Mouse (Mus musculus): ENCODE measurements around the gene Mypn. TPM values are rescaled to one million over a fixed set of nuclear protein-coding genes. Genes with fewer than 3 reads are reported as not detected.

Mypn gene
- polyA plus RNA-seq, 1 experiment from 2014 or later: 0.12 TPM

- H3K4me3 ChIP-seq (ENCODE audit: low read depth, low read length): peak overlapping the region; percentile 17; the same call in 1 of the 2 replicates
Observed at GRCm38 (mm10) chr10:63089103-63089757, 114.5 kb downstream of the Mypn start.

GRCm38 (mm10) chr10:63086304-63086703, 117.4 kb downstream of the Mypn start:
- 83% methylated on average over 10 of the region's 10 CpGs for WGBS
- TF ChIP-seq CTCF (IDR thresholded peaks at IDR 0.05; ENCODE audit: low read depth) (no peak), EP300 (optimal IDR thresholded peaks at IDR 0.05) (no peak)
- no peak overlapping the region for H3K27ac ChIP-seq (replicated peaks)
- ATAC-seq (ENCODE audit: low FRiP score, low TSS enrichment) (no peak), DNase-seq (ENCODE audit: low spot score) (no peak)
- H3K9ac ChIP-seq (ENCODE audit: low read length): no peak overlapping the region
- H3K4me3 ChIP-seq (ENCODE audit: low read depth, low read length): no peak overlapping the region
- no peaks in the 10 kb centered on the region for H3K36me3 ChIP-seq (ENCODE audit: control insufficient read depth, insufficient read depth, low read length)
- H3K27me3 ChIP-seq (ENCODE audit: control insufficient read depth, insufficient read depth, low read length): no peaks in the 10 kb centered on the region
- H3K4me1 ChIP-seq (replicated peaks; ENCODE audit: control insufficient read depth, insufficient read depth): no peaks in the 10 kb centered on the region
- no peak overlapping the region for H3K4me2 ChIP-seq (replicated peaks; ENCODE audit: low read depth)
- no peaks in the 10 kb centered on the region for H3K9me3 ChIP-seq (ENCODE audit: control insufficient read depth, low read length)

More at GRCm38 (mm10) chr10:63089103-63089757, 114.5 kb downstream of the Mypn start:
- TF ChIP-seq EP300 (optimal IDR thresholded peaks at IDR 0.05): no peak
- no peak for TF ChIP-seq CTCF (IDR thresholded peaks at IDR 0.05; ENCODE audit: low read depth)
- DNase-seq (ENCODE audit: low spot score) (no peak), ATAC-seq (ENCODE audit: low FRiP score, low TSS enrichment) (no peak)
- 55% methylated on average over 8 of the region's 8 CpGs for WGBS
- Histone ChIP-seq H3K27me3 (ENCODE audit: control insufficient read depth, insufficient read depth, low read length) (no peaks in the 10 kb centered on the region), H3K9me3 (ENCODE audit: control insufficient read depth, low read length) (no peaks in the 10 kb centered on the region), H3K9ac (ENCODE audit: low read length) (peak overlapping the region; percentile 38; the same call in 1 of the 2 replicates), H3K36me3 (ENCODE audit: control insufficient read depth, insufficient read depth, low read length) (no peaks in the 10 kb centered on the region), H3K27ac (replicated peaks) (no peak overlapping the region), H3K4me2 (replicated peaks; ENCODE audit: low read depth) (peak overlapping the region; percentile 58), H3K4me1 (replicated peaks; ENCODE audit: control insufficient read depth, insufficient read depth) (no peaks in the 10 kb centered on the region)

GRCm38 (mm10) chr10:63065988-63066387, 137.8 kb downstream of the Mypn start:
- WGBS: 7% methylated on average over 5 of the region's 5 CpGs
- H3K27me3 ChIP-seq (ENCODE audit: control insufficient read depth, insufficient read depth, low read length): no peaks in the 10 kb centered on the region

More at GRCm38 (mm10) chr10:63065988-63066387, 137.8 kb downstream of the Mypn start:
- no peak overlapping the region for H3K4me3 ChIP-seq (ENCODE audit: low read depth, low read length)
- no peak overlapping the region for H3K9ac ChIP-seq (ENCODE audit: low read length)
- ATAC-seq (ENCODE audit: low FRiP score, low TSS enrichment) (peak; percentile 83), DNase-seq (ENCODE audit: low spot score) (peak; percentile 85)
- H3K4me2 ChIP-seq (replicated peaks; ENCODE audit: low read depth): no peak overlapping the region
- H3K27ac ChIP-seq (replicated peaks): no peak overlapping the region
- no peaks in the 10 kb centered on the region for H3K9me3 ChIP-seq (ENCODE audit: control insufficient read depth, low read length)
- no peaks in the 10 kb centered on the region; the same call in 1 of the 2 replicates for H3K4me1 ChIP-seq (replicated peaks; ENCODE audit: control insufficient read depth, insufficient read depth)
- TF ChIP-seq CTCF (IDR thresholded peaks at IDR 0.05; ENCODE audit: low read depth) (peak; percentile 93), EP300 (optimal IDR thresholded peaks at IDR 0.05) (no peak)
- no peaks in the 10 kb centered on the region for H3K36me3 ChIP-seq (ENCODE audit: control insufficient read depth, insufficient read depth, low read length)

Other genes with a start within 250 kb of the Mypn start
- 10.3 and 12.8 TPM in 2 replicates for gene Rufy2, start 223.7 kb downstream of the Mypn start, polyA plus RNA-seq (2015; fragmentation: Nextera tagmentation; extraction: Ambion mirVana)
- gene Hnrnph3, start 179.7 kb downstream of the Mypn start, polyA plus RNA-seq (2015; fragmentation: Nextera tagmentation; extraction: Ambion mirVana): 24.9 and 26.4 TPM in 2 replicates
- gene Pbld2, start 179.6 kb downstream of the Mypn start, polyA plus RNA-seq (2015; fragmentation: Nextera tagmentation; extraction: Ambion mirVana): 14.6 and 15.0 TPM in 2 replicates
- 1.2 TPM in 2 replicates for gene Pbld1, start 143.8 kb downstream of the Mypn start, polyA plus RNA-seq (2015; fragmentation: Nextera tagmentation; extraction: Ambion mirVana)
- gene Atoh7, start 104.3 kb downstream of the Mypn start, polyA plus RNA-seq (2015; fragmentation: Nextera tagmentation; extraction: Ambion mirVana): 0.18 TPM in 1 of 2 replicates, not detected in the other
- 20.9 and 23.5 TPM in 2 replicates for gene Herc4, start 39.9 kb upstream of the Mypn start, polyA plus RNA-seq (2015; fragmentation: Nextera tagmentation; extraction: Ambion mirVana)
- 2.9 and 3.2 TPM in 2 replicates for gene Sirt1, start 177.8 kb upstream of the Mypn start, polyA plus RNA-seq (2015; fragmentation: Nextera tagmentation; extraction: Ambion mirVana)
- gene Dnajc12, start 178.5 kb upstream of the Mypn start, polyA plus RNA-seq (2015; fragmentation: Nextera tagmentation; extraction: Ambion mirVana): 10.2 and 11.0 TPM in 2 replicates
- not detected in 2 replicates for gene Gm7075, start 217.8 kb upstream of the Mypn start, polyA plus RNA-seq (2015; fragmentation: Nextera tagmentation; extraction: Ambion mirVana)
- 0.27 and 0.35 TPM in 2 replicates for gene Ctnna3, start 226.1 kb upstream of the Mypn start, polyA plus RNA-seq (2015; fragmentation: Nextera tagmentation; extraction: Ambion mirVana)